Mouse (Mus musculus) hindbrain, embryonic 13.5 days (tissue): Measurements from ENCODE around the gene Nkx2-3. TPM values are rescaled to one million over a fixed set of nuclear protein-coding genes. Genes with fewer than 3 reads are reported as not detected.

ENCODE experiments used
- ATAC-seq: fragments of 200-750 bp; cut with Nextera tagmentation; 2 replicates; pipeline ENCODE4 v1.8.0; 2017; ENCODE audit warnings: moderate TSS enrichment; ENCODE audit not compliant: low FRiP score
- H3K27ac ChIP-seq: fragments of 300-500 bp; sonication (generic); 2 replicates; pipeline ENCODE4 v1.5.1; 2015; ENCODE audit warnings: inconsistent platforms, mild to moderate bottlenecking, moderate library complexity
- H3K27me3 ChIP-seq: fragments of 300-500 bp; sonication (generic); 2 replicates; pipeline ENCODE4 v1.6.1; 2015; ENCODE audit warnings: mild to moderate bottlenecking, inconsistent platforms
- H3K36me3 ChIP-seq: fragments of 300-500 bp; sonication (generic); 2 replicates; pipeline ENCODE4 v1.6.1; 2015; ENCODE audit warnings: mild to moderate bottlenecking, inconsistent platforms
- H3K4me1 ChIP-seq: fragments of 300-500 bp; sonication (generic); replicated peaks from 2 replicates; pipeline ENCODE4 v1.6.1; 2015; ENCODE audit warnings: inconsistent platforms
- H3K4me2 ChIP-seq: fragments of 300-500 bp; sonication (generic); 2 replicates; pipeline ENCODE4 v1.6.1; 2015; ENCODE audit warnings: inconsistent platforms, mild to moderate bottlenecking, moderate library complexity
- H3K4me3 ChIP-seq: fragments of 300-500 bp; sonication (generic); 2 replicates; pipeline ENCODE4 v1.5.1; 2015; ENCODE audit warnings: mild to moderate bottlenecking, inconsistent platforms
- H3K9ac ChIP-seq: fragments of 300-500 bp; sonication (generic); 2 replicates; pipeline ENCODE4 v1.6.1; 2015; ENCODE audit warnings: mild to moderate bottlenecking, inconsistent platforms
- H3K9me3 ChIP-seq: fragments of 300-500 bp; sonication (generic); 2 replicates; pipeline ENCODE4 v1.6.1; 2016; ENCODE audit warnings: inconsistent platforms
- WGBS: fragments of 180-500 bp; shearing (Covaris S2); methylation state at CpG from one replicate; pipeline ENCODE4 v1.1.7; 2015; 5-methylcytosine and 5-hydroxymethylcytosine counted together
- polyA plus RNA-seq: library from polyadenylated mRNA; unstranded; fragments of >200 nt; fragmentation: Nextera tagmentation; extraction: Ambion mirVana; gene quantifications from 2 replicates; pipeline ENCODE4 v1.2.1, GENCODE M21; 2015

Nkx2-3 gene
- 0.18 TPM in 1 of 2 replicates, not detected in the other for polyA plus RNA-seq

DNA sequence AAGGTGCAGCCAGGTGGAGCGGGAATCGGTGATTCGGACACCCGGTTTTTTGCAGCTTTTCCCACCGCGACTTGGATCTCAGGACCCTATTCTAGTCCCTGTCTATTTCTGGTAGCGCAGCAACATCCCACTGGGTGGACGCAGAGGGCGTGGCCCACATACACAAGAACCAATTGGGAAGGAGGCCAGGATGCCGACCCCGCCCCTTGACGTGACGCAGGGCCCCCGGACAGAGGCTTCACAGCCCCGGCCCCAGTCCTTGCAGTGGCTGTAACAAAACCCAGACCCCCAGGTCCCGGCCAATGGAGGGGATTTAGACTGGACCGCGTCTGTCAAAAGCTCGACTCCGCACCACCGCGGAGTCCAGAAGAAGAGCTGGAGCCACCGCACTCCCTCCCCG, at the start of gene Nkx2-3:
Gene Nkx2-3, plus strand, starts transcription at position 275 of the 400 bp plus-strand sequence.
- H3K4me2 ChIP-seq = peak within 1 kb of the TSS; percentile 15; the same call in 1 of the 2 replicates
- no peaks in the 10 kb centered on the region for H3K36me3 ChIP-seq
- H3K4me3 ChIP-seq = peak within 1 kb of the TSS; percentile 15
- WGBS = under 1% methylated on average over 24 of the region's 24 CpGs
- no peaks in the 10 kb centered on the region for H3K9me3 ChIP-seq
- H3K27ac ChIP-seq = no peak within 1 kb of the TSS
- H3K4me1 ChIP-seq = peaks cover 37% of the 10 kb centered on the region
- H3K27me3 ChIP-seq = peaks cover 96% of the 10 kb centered on the region
- H3K9ac ChIP-seq = no peak within 1 kb of the TSS
- ATAC-seq = no peak

GRCm38 (mm10) chr19:43563166-43563565, 49.0 kb upstream of the Nkx2-3 start:
- Histone ChIP-seq H3K4me2 (no peak overlapping the region), H3K36me3 (no peaks in the 10 kb centered on the region), H3K4me3 (no peak overlapping the region), H3K9me3 (no peaks in the 10 kb centered on the region), H3K4me1 (no peaks in the 10 kb centered on the region), H3K27ac (no peak overlapping the region), H3K27me3 (peaks cover 11% of the 10 kb centered on the region), H3K9ac (no peak overlapping the region)
- WGBS = 78% methylated on average over 5 of the region's 5 CpGs
- no peak for ATAC-seq

DNA sequence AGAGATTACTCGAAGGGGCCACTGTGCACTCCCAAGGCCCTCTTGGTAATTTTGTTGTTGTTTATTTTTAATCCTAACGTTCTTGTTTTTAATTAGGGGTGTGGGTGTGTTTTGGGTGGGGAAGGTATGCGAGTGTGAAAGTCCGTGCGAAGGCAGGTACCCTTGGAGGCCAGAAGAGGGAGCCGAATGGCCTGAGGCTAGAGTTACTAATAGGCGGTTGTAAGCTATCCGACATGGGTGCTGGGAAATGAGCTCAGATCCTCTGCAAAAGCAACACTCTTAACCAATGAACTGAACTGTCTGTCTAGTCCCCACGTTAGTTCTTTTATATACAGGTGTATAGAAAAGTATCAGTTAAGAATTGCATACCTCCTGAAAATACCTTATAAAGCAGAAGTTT, 43.8 kb upstream of the Nkx2-3 start:
- ATAC-seq = no peak
- no peak overlapping the region for H3K9ac ChIP-seq
- H3K9me3 ChIP-seq = no peaks in the 10 kb centered on the region
- no peak overlapping the region for H3K27ac ChIP-seq
- no peak overlapping the region for H3K4me3 ChIP-seq
- no peak overlapping the region for H3K4me2 ChIP-seq
- WGBS = 49% methylated on average over 9 of the region's 9 CpGs
- H3K36me3 ChIP-seq = no peaks in the 10 kb centered on the region
- peaks cover 39% of the 10 kb centered on the region for H3K27me3 ChIP-seq
- peaks cover 7% of the 10 kb centered on the region; the same call in 1 of the 2 replicates for H3K4me1 ChIP-seq

GRCm38 (mm10) chr19:43569133-43569532, 43.0 kb upstream of the Nkx2-3 start:
- Histone ChIP-seq H3K9me3 (no peaks in the 10 kb centered on the region), H3K27me3 (peaks cover 48% of the 10 kb centered on the region), H3K4me3 (no peak overlapping the region), H3K36me3 (no peaks in the 10 kb centered on the region), H3K4me1 (peaks cover 7% of the 10 kb centered on the region; the same call in 1 of the 2 replicates), H3K4me2 (no peak overlapping the region), H3K27ac (no peak overlapping the region), H3K9ac (no peak overlapping the region)
- whole genome bisulfite sequencing = 55% methylated on average over 6 of the region's 6 CpGs
- ATAC-seq = no peak

- no peak overlapping the region for H3K27ac ChIP-seq
- H3K4me3 ChIP-seq = peak overlapping the region; percentile 48
- WGBS = 17% methylated on average over 32 of the region's 32 CpGs
- peak overlapping the region; percentile 73 for H3K4me2 ChIP-seq
- H3K9me3 ChIP-seq = no peaks in the 10 kb centered on the region
- H3K36me3 ChIP-seq = no peaks in the 10 kb centered on the region
- H3K4me1 ChIP-seq = peaks cover 7% of the 10 kb centered on the region; the same call in 1 of the 2 replicates
- peak; percentile 74 for ATAC-seq
- peak overlapping the region; percentile 63 for H3K9ac ChIP-seq
- peaks cover 52% of the 10 kb centered on the region for H3K27me3 ChIP-seq
These were observed 41.0 kb upstream of the Nkx2-3 start for GRCm38 (mm10) chr19:43570831-43571790.

GRCm38 (mm10) chr19:43579081-43579796, 32.9 kb upstream of the Nkx2-3 start:
- Histone ChIP-seq H3K4me1 (no peaks in the 10 kb centered on the region), H3K4me3 (no peak overlapping the region), H3K9me3 (no peaks in the 10 kb centered on the region), H3K4me2 (no peak overlapping the region), H3K9ac (no peak overlapping the region), H3K27ac (no peak overlapping the region), H3K36me3 (no peaks in the 10 kb centered on the region), H3K27me3 (peaks cover 64% of the 10 kb centered on the region)
- 83% methylated on average over 13 of the region's 13 CpGs for WGBS
- no peak for ATAC-seq

DNA sequence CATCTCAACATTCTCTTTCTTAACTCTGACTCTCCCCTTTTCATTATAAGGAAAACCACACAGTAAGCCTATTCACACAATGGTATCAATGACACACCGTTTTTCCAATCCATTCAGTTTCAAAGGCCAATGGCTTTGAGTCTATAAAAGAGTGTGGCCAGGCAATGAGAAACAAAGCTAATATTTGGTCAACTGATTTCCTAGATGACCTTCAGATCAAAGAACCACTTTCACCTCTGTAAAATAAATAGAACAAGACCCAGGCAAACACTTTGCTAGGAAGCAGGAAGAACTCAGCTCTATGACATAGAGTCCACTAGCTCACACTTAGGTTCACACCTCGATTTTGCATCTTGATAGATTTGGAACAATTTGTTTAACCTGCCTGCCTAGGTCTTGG, 30.9 kb upstream of the Nkx2-3 start:
- no peaks in the 10 kb centered on the region for H3K36me3 ChIP-seq
- H3K4me2 ChIP-seq = no peak overlapping the region
- no peak overlapping the region for H3K9ac ChIP-seq
- no peak overlapping the region for H3K4me3 ChIP-seq
- no peak for ATAC-seq
- H3K9me3 ChIP-seq = no peaks in the 10 kb centered on the region
- no peak overlapping the region for H3K27ac ChIP-seq
- peaks cover 6% of the 10 kb centered on the region for H3K4me1 ChIP-seq
- peaks cover 77% of the 10 kb centered on the region for H3K27me3 ChIP-seq
- 67% methylated on average over 2 of the region's 2 CpGs for WGBS

- H3K27ac ChIP-seq = no peak overlapping the region
- no peak overlapping the region for H3K9ac ChIP-seq
- no peak for ATAC-seq
- H3K27me3 ChIP-seq = peaks cover 85% of the 10 kb centered on the region
- H3K4me3 ChIP-seq = no peak overlapping the region
- H3K4me2 ChIP-seq = no peak overlapping the region
- no peaks in the 10 kb centered on the region for H3K9me3 ChIP-seq
- 6% methylated on average over 4 of the region's 4 CpGs for WGBS
- no peaks in the 10 kb centered on the region for H3K36me3 ChIP-seq
- peaks cover 6% of the 10 kb centered on the region for H3K4me1 ChIP-seq
These were observed 28.9 kb upstream of the Nkx2-3 start for GRCm38 (mm10) chr19:43583192-43583591.

DNA sequence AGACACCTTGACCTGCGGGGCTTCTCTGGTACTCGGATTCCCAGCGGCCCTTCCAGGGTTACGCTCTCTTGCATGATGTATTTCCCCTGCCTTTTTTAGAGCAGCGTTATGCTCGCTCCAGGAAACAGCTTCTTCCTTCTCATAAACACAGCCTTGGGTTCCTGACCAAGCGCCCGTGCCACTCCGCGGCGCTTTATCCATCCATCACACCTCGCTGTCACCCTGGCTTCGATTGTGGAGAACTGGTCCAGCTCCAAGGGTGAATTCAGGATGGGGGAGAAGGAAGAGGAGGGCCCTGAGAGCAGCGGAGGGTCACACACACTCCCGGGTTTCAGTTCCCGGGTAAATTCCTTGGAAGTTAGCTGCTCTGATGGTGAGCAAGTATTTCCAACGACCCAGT, 28.5 kb upstream of the Nkx2-3 start:
- Histone ChIP-seq H3K36me3 (no peaks in the 10 kb centered on the region), H3K4me2 (no peak overlapping the region), H3K4me1 (peaks cover 6% of the 10 kb centered on the region), H3K9me3 (no peaks in the 10 kb centered on the region), H3K9ac (no peak overlapping the region), H3K4me3 (no peak overlapping the region), H3K27me3 (peaks cover 85% of the 10 kb centered on the region), H3K27ac (no peak overlapping the region)
- no peak for ATAC-seq
- WGBS = 2% methylated on average over 17 of the region's 17 CpGs

- Histone ChIP-seq H3K27ac (no peak overlapping the region), H3K9ac (no peak overlapping the region), H3K4me3 (no peak overlapping the region), H3K4me1 (peaks cover 6% of the 10 kb centered on the region), H3K27me3 (peaks cover 88% of the 10 kb centered on the region), H3K9me3 (no peaks in the 10 kb centered on the region), H3K4me2 (peak overlapping the region; percentile 17; the same call in 1 of the 2 replicates), H3K36me3 (no peaks in the 10 kb centered on the region)
- no peak for ATAC-seq
- 6% methylated on average over 13 of the region's 13 CpGs for WGBS
These were observed 27.3 kb upstream of the Nkx2-3 start for GRCm38 (mm10) chr19:43584788-43585187.

GRCm38 (mm10) chr19:43592026-43592425, 20.1 kb upstream of the Nkx2-3 start:
- no peak for ATAC-seq
- no peaks in the 10 kb centered on the region for H3K36me3 ChIP-seq
- H3K4me1 ChIP-seq = no peaks in the 10 kb centered on the region
- H3K4me3 ChIP-seq = no peak overlapping the region
- no peak overlapping the region for H3K27ac ChIP-seq
- no peak overlapping the region for H3K9ac ChIP-seq
- H3K4me2 ChIP-seq = no peak overlapping the region
- 79% methylated on average over 4 of the region's 4 CpGs for WGBS
- peaks cover 7% of the 10 kb centered on the region; the same call in 1 of the 2 replicates for H3K9me3 ChIP-seq
- peaks cover 88% of the 10 kb centered on the region for H3K27me3 ChIP-seq

DNA sequence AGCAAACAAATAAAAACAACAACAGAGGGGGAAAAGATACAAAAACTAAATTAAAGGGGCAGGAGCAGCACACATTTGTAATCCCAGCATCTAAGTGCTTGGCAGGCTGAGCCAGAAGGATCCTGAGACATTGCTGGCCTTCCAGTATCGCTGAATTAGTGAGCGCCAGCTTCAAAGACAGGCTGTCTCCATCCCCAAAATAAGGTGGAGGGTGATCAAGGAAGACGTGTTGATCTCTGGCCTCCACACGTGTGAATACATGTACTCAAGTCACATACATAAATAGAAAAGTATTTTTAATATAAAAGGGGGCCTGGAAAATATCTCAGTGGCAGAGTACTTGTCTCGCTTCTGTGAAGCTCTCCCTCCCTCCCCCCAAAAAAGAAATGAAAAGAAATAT, 15.1 kb upstream of the Nkx2-3 start:
- H3K27me3 ChIP-seq = peaks cover 100% of the 10 kb centered on the region
- no peak for ATAC-seq
- H3K4me3 ChIP-seq = no peak overlapping the region
- H3K4me1 ChIP-seq = peaks cover 12% of the 10 kb centered on the region
- H3K9me3 ChIP-seq = no peaks in the 10 kb centered on the region
- H3K27ac ChIP-seq = no peak overlapping the region
- WGBS = 10% methylated on average over 5 of the region's 5 CpGs
- H3K4me2 ChIP-seq = no peak overlapping the region
- no peak overlapping the region for H3K9ac ChIP-seq
- no peaks in the 10 kb centered on the region for H3K36me3 ChIP-seq
